Mouse (Mus musculus) forebrain, postnatal 0 days (tissue): ENCODE measurements around the gene Igfbp2. TPM values are rescaled to one million over a fixed set of nuclear protein-coding genes. Genes with fewer than 3 reads are reported as not detected.
A peak's percentile ranks its signal among the peaks of the same experiment; 100 is the strongest.

Experiments
- ATAC-seq: fragments of 200-750 bp; cut with Nextera tagmentation; 2 replicates; pipeline ENCODE4 v1.8.0; 2017; ENCODE audit warnings: mild to moderate bottlenecking, moderate library complexity
- DNase-seq: peaks from one replicate; pipeline ENCODE4 v3.0.0-alpha.2; 2015
- H3K27ac ChIP-seq: fragments of 300-500 bp; sonication (generic); 2 replicates; pipeline ENCODE4 v1.5.1; 2014; ENCODE audit warnings: low read depth, mild to moderate bottlenecking, antibody characterized with exemption, low read length, moderate library complexity, mixed read lengths
- H3K27me3 ChIP-seq: fragments of 300-500 bp; sonication (generic); 2 replicates; pipeline ENCODE4 v1.6.1; 2014; ENCODE audit warnings: mild to moderate bottlenecking, low read length, mixed read lengths; ENCODE audit not compliant: insufficient read depth
- H3K36me3 ChIP-seq: fragments of 300-500 bp; sonication (generic); 2 replicates; pipeline ENCODE4 v1.6.1; 2014; ENCODE audit warnings: mild to moderate bottlenecking, moderate library complexity; ENCODE audit not compliant: insufficient read depth
- H3K4me1 ChIP-seq: fragments of 300-500 bp; sonication (generic); 2 replicates; pipeline ENCODE4 v1.6.1; 2014; ENCODE audit warnings: antibody characterized with exemption; ENCODE audit not compliant: insufficient read depth
- H3K4me2 ChIP-seq: fragments of 300-500 bp; sonication (generic); 2 replicates; pipeline ENCODE4 v1.6.1; 2014; ENCODE audit warnings: low read depth, mild to moderate bottlenecking, moderate library complexity
- H3K4me3 ChIP-seq: fragments of 300-500 bp; sonication (generic); 2 replicates; pipeline ENCODE4 v1.5.1; 2014; ENCODE audit warnings: low read depth, low read length, mixed read lengths
- H3K9ac ChIP-seq: fragments of 300-500 bp; sonication (generic); 2 replicates; pipeline ENCODE4 v1.6.1; 2014; ENCODE audit warnings: mild to moderate bottlenecking
- H3K9me3 ChIP-seq: fragments of 300-500 bp; sonication (generic); 2 replicates; pipeline ENCODE4 v1.6.1; 2016; ENCODE audit warnings: low read length
- CTCF ChIP-seq: sonication (generic); IDR thresholded peaks from 2 replicates; pipeline ENCODE4 v1.5.1; 2016; ENCODE audit warnings: antibody characterized with exemption, control low read depth, low read depth
- WGBS: fragments of 180-500 bp; shearing (Covaris S2); extraction: QIAGEN DNeasy Blood & Tissue Kit; methylation state at CpG from one replicate; pipeline ENCODE4 v1.1.7; 2014; 5-methylcytosine and 5-hydroxymethylcytosine counted together
- polyA plus RNA-seq: library from polyadenylated mRNA; unstranded; fragments of >200 nt; fragmentation: Nextera tagmentation; extraction: Ambion mirVana; gene quantifications from 2 replicates; pipeline ENCODE4 v1.2.1, GENCODE M21; 2015
- total RNA-seq: library from RNA; depleted of rRNA; stranded (reverse); fragments of >200 nt; gene quantifications from 2 replicates; pipeline ENCODE4 v1.2.3, GENCODE M21; 2014

Gene Igfbp2
- total and polyA plus RNA-seq, 2 experiments from 2014 or later: 311 to 341 TPM

- no peak for DNase-seq
- H3K9ac ChIP-seq: no peak overlapping the region
- peak; percentile 40; the same call in 1 of the 2 replicates for ATAC-seq
- H3K27ac ChIP-seq: no peak overlapping the region
- no peak overlapping the region for H3K4me3 ChIP-seq
- no peaks in the 10 kb centered on the region for H3K27me3 ChIP-seq
- H3K4me2 ChIP-seq: no peak overlapping the region
- H3K9me3 ChIP-seq: no peaks in the 10 kb centered on the region
- 0 out of 2 replicates have a peak, but pooled peaks cover 5% of the 10 kb centered on the region for H3K4me1 ChIP-seq
- WGBS: 29% methylated on average over 3 of the region's 3 CpGs
- 0 out of 2 replicates have a peak, but pooled peaks cover 4% of the 10 kb centered on the region for H3K36me3 ChIP-seq
- no peak for TF ChIP-seq CTCF
Observed at GRCm38 (mm10) chr1:72832715-72833153, 8.4 kb downstream of the Igfbp2 start.

GRCm38 (mm10) chr1:72833563-72833962, 9.3 kb downstream of the Igfbp2 start:
- 55% methylated on average over 4 of the region's 4 CpGs for WGBS
- Histone ChIP-seq H3K27ac (no peak overlapping the region), H3K9me3 (no peaks in the 10 kb centered on the region), H3K4me1 (no peaks in the 10 kb centered on the region), H3K27me3 (no peaks in the 10 kb centered on the region), H3K4me3 (no peak overlapping the region), H3K4me2 (no peak overlapping the region), H3K36me3 (0 out of 2 replicates have a peak, but pooled peaks cover 4% of the 10 kb centered on the region), H3K9ac (no peak overlapping the region)
- ATAC-seq (no peak), DNase-seq (no peak)
- TF ChIP-seq CTCF: no peak

DNA sequence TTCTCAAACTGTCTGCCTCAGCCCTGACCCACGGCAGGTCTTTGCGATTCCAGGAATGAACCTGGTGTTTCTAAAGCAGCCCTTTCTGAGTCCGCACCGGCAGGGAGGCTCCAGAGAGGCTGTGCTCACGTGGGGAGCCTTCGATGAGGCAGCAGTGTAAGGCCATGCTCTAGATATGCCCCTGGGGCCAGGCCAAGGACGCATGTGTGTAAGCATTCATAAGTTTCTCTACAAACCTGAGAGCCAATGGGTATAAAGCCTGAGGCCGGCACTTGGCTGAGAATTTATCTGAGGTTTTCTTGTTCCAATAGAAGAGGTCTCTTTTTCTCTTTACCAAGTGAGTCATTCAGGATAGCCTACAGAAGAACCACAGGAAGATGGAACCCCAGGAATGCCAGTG, 15.1 kb downstream of the Igfbp2 start:
- no peak overlapping the region for H3K4me2 ChIP-seq
- no peaks in the 10 kb centered on the region for H3K36me3 ChIP-seq
- no peak for DNase-seq
- H3K9ac ChIP-seq: no peak overlapping the region
- no peaks in the 10 kb centered on the region for H3K9me3 ChIP-seq
- no peaks in the 10 kb centered on the region for H3K27me3 ChIP-seq
- H3K4me3 ChIP-seq: no peak overlapping the region
- no peak for ATAC-seq
- no peaks in the 10 kb centered on the region for H3K4me1 ChIP-seq
- 78% methylated on average over 8 of the region's 8 CpGs for WGBS
- no peak for TF ChIP-seq CTCF
- H3K27ac ChIP-seq: no peak overlapping the region

DNA sequence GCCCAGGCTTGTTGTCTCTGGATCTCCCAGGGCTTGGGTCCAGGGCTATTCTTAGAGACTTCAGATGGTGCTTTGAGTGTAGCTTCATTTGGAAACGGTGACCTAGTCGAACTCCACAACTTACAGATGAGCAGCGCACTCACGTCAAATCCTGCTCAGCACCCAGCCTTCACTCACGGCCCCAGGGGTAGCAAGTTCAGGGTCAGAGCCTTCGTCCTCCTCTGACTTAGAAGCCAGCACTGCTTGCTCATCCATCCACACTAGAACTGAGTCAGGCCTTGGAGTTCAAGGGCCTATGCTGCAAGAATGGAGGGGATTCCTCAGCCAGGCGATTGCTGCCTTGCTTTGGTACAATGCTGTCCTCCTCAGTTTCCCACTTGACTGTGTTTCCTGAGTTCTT, 15.5 kb downstream of the Igfbp2 start:
- 86% methylated on average over 7 of the region's 7 CpGs for WGBS
- Histone ChIP-seq H3K27me3 (no peaks in the 10 kb centered on the region), H3K36me3 (no peaks in the 10 kb centered on the region), H3K27ac (no peak overlapping the region), H3K4me1 (no peaks in the 10 kb centered on the region), H3K4me3 (no peak overlapping the region), H3K9me3 (no peaks in the 10 kb centered on the region), H3K4me2 (no peak overlapping the region), H3K9ac (no peak overlapping the region)
- no peak for ATAC-seq
- TF ChIP-seq CTCF: no peak
- DNase-seq: no peak

DNA sequence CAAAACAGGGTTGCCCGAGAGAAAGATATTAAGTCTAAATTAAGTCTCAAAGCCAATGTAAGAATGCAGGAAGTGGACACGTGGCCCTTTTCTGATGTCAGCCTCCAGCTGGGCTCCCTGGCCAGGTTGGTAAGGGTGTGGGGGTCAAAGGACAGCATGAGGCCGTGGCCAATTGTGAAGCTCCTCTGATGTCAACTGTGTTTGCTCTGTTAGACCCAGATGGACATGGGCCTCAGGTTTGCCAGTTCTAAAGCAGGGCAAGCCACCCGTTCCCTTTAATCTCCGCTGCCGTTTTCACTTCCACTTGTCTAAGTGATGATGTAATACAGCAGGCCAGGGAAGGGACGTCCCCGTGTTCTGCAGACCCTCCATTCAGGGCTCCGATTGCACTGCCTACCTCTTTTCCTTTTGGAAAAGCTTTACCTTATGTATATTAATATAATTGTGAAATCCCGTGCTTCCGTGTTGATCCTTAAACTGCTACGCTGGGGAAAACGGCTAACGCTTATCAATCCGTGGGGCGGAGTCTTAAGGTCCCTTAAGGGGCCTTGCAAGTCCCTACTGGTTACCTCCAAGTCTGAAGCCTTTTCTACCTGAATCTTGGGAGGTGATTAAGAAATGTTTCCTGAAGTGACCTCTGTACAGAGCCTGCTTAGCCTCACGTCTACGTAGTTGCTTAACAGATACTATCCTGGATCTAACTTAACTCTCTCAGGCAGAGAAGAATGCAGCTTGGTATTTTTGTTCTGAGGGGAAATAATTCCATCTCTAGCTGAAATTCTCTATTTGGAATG, 18.6 kb downstream of the Igfbp2 start:
- TF ChIP-seq CTCF: no peak
- WGBS: 81% methylated on average over 18 of the region's 18 CpGs
- ATAC-seq: no peak
- H3K4me1 ChIP-seq: no peaks in the 10 kb centered on the region
- no peak for DNase-seq
- no peak overlapping the region for H3K9ac ChIP-seq
- no peaks in the 10 kb centered on the region for H3K27me3 ChIP-seq
- no peak overlapping the region for H3K4me3 ChIP-seq
- H3K27ac ChIP-seq: no peak overlapping the region
- no peak overlapping the region for H3K4me2 ChIP-seq
- no peaks in the 10 kb centered on the region for H3K9me3 ChIP-seq
- H3K36me3 ChIP-seq: no peaks in the 10 kb centered on the region

- DNase-seq (no peak), ATAC-seq (no peak)
- Histone ChIP-seq H3K4me1 (no peaks in the 10 kb centered on the region), H3K36me3 (peaks cover 7% of the 10 kb centered on the region; the same call in 1 of the 2 replicates), H3K27me3 (no peaks in the 10 kb centered on the region), H3K4me3 (no peak overlapping the region), H3K27ac (no peak overlapping the region), H3K4me2 (no peak overlapping the region), H3K9me3 (no peaks in the 10 kb centered on the region), H3K9ac (no peak overlapping the region)
- 94% methylated on average over 6 of the region's 6 CpGs for WGBS
- no peak for TF ChIP-seq CTCF
Observed at GRCm38 (mm10) chr1:72844675-72845074, 20.4 kb downstream of the Igfbp2 start.

DNA sequence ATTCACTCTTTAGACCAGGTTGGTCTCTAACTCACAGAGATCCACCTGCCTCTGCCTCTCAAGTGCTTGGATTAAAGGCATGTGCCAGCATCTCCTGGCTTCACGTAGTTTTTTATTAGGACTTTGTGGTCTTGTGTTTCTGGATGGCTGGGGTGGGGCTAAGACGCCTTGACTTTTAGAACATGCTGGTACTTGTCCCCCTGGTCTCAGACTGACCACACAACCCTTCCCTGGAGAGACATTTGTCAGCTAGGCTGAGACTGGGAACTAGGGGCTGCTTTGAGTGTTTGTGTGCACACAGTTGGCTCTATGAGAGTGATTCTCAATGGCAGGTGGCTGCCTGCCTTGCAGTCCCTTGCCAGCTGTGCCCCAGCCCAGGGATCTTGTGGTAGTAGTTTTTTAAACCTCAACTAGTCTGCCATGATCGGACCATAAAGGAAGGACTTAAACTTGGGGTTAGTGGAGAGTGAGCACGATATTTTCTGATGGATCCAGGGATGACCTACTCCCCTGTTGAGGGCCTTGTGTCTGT, 23.6 kb downstream of the Igfbp2 start:
- TF ChIP-seq CTCF: no peak
- Histone ChIP-seq H3K27me3 (no peaks in the 10 kb centered on the region), H3K9ac (no peak overlapping the region), H3K4me2 (no peak overlapping the region), H3K4me1 (no peaks in the 10 kb centered on the region), H3K36me3 (peaks cover 12% of the 10 kb centered on the region; the same call in 1 of the 2 replicates), H3K27ac (no peak overlapping the region), H3K9me3 (no peaks in the 10 kb centered on the region), H3K4me3 (no peak overlapping the region)
- 90% methylated on average over 4 of the region's 4 CpGs for WGBS
- ATAC-seq: no peak
- no peak for DNase-seq
